Mouse (Mus musculus) thymus, postnatal 14 days (tissue): Measurements from ENCODE around the gene Pnp.
"Not testable (repeated sequence)": the region's sequence is repeated elsewhere in the genome, so short reads cannot be mapped to it uniquely, and the experiment has no call there.

ENCODE experiments used
- DNase-seq: peaks from one replicate; pipeline ENCODE4 v3.0.0; 2021

The Pnp gene

DNA sequence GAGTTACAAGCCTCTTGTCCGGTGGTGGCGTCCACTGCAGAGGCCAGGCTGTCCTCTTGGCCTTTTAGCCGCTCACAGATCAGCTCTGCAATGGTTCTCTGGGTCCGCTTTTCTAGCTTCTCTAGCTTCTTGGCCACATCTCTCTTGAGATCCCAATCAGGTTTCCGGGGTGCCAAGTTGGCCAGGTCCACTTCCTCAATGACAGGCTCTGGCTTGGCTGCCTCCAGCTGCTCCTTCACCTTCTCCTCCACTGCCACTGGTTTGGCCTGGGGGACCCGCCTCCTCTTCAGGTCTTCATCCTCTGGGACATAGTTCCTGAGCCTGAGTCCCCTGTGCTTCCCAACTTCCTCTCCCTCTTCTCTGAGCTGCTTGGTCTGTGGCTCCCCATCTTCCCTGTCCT is 47.6 kb downstream of the Pnp start:
- DNase-seq, result not testable (repeated sequence)

DNA sequence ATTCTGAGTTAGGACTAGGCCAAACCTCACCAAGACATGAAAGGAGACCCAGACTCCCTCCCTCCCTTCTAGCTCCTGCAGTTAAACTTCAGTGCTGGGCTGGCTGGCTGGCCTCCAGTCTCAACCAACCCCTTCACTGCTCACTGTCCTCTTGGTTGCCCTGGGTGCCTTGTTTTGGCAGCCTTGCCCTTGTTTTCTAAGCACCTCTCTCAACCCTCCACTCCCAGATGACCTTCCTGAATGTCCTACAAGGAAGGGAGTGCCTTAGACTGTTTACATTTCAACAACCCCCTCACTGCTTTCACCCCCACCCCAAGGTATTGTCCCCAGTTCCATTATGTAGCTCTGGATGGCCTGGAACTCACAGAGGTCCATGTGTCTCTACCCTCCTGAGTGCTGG is 48.7 kb downstream of the Pnp start:
- no peak for DNase-seq

DNA sequence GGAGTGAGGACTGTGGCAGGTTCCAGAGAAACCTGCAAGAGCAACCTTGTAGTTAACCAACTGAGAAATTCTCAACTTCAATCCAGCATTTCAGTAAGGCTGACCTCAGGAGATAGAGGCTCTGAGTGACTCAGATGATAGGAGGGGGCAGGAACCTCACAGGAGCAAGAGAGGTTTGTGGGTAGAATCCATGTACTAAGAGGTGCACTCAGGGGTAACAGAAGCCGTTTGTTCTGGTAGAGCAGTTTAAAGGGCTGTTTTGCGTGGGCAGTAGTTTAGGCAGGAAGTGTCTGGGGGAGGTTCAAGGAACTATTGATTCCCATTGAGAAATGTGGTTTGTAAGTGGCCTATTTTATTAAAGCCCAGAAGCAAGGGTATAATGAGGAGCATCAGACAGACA is 50.3 kb downstream of the Pnp start:
- peak; percentile 18 for DNase-seq

DNA sequence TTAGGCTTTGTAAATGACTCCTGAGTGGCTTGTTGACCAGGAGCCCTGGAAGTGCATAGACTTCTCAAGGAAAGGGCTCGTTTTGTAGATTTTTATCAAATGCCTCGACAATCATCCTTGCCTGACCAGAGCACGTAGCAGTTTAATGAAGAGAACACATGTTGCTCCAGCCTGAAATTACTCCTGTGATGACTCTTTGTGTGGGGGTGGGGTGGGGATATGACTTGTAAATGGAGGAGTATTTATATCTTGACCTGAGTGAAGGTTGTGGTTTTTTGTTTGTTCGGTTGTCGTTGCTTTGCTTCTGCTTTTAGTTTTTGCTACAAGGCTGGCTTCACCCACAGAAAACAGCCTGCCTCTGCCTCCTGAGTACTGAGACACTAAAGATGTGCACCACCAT is 51.0 kb downstream of the Pnp start:
- DNase-seq, result no peak

DNA sequence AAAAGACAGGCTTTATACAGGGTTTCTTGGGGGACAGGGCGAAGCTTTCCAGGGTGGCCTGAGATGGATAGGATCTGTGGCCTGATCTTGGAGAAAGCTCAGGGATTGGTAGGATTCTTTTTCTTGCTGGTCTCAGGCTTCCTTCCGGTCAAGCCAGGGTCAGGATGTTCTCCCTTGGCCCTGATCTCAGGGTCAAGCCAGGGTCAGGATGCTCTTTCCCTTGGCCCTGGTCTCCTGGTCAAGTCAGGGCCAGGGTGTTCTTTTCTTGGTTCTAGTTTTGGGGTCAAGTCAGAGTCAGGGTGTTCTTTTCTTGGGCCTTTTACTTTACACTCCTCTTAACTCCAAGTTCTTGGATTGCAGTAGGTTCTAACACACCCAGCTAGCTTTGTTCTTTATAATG is 56.8 kb downstream of the Pnp start:
- DNase-seq, result no peak

DNA sequence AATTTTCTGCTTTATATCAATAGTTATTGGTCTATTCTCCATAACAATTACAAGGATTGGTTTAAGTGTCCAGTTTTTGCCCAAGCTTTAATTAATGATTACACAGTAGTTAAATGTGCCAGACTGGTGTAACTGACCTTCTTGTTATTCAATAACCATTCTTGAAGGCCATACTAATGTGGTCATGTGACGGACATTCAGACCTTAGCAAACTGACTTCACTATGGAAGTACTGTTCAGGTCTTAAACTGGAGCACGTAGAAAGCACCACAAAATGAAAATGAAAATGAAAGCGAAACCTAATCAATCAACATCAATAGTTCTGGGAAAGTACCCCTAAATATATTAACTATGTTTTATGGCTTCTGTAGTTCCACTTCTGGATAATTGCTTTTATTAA is 60.2 kb downstream of the Pnp start:
- no peak for DNase-seq

DNA sequence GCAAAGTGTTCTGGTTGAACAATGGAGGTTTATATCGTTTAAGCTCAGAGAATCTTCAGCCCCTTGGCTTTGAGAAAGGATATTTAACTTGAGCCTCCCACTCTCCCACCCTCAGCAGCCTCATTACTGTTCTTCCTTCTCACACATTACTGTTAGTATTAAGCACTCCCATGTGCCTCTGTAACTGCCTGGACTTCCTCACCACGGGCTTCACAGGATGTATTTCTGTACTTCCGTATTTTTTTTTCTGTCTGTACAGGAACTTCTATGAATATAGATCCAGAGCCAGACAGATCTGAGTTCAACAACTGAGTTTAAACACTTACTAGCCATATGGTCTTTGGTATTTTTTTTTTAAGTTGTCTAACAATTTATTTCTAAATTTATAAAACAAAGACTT is 66.2 kb downstream of the Pnp start:
- DNase-seq, result no peak

DNA sequence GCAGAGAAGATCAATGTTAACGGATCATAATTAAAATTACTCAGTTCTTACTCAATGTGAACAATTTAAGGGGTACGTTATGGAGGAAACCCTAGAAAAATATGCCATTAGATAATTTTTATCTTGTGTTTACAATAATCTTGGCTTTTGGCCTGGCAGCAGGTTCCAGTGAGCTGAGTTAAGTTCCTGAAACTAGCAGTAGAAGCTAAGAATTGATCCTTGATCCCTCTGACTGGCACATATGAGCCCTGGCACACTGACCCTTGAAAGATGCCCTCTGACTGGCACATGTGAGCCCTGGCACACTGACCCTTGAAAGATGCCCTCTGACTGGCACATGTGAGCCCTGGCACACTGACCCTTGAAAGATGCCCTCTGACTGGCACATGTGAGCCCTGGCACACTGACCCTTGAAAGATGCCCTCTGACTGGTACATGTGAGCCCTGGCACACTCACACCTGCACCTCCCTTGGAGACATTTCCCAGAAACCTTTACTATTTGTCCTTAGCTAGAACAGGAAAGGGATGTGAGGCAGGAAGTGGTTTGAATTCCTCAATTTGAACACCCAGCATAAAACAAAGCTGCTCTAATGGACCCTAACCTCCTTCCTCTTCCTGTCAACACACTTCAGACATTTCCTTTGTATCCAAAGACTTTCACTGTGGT is 67.3 kb downstream of the Pnp start:
- DNase-seq, result no peak

DNA sequence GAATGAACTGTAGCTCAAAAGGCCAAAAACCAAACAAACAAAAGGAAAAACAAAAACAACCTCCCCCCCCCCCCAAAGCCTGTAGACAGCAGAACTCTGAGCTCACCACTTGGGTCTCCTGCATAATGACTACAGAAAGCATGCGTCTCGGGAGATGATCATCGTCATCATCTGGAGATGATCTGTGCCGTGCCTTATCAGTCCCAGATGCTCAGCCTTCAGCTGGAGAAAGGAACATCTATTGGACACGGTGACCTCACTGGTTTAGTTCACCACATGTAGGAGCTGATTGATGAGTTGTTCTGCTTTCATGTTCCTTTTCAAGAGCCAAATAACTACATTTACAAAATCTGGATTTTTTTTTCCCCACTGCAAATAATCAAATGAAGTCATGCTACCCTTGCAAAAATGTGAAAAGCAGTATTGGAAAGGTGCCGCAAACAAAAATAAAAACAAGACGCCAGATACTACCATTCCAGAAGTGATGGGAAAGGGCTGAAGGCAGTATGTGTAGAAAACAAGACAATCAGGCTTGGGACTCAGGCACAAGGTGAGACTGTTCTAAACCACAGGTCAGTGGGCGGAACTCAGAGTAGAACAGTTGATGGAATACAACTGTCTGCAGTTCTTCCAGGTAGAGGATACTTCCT is 76.4 kb downstream of the Pnp start, which contains the start of gene Rnase10:
Gene Rnase10 (plus strand): TSS at position 600 of the 650 bp plus-strand sequence.
- no peak for DNase-seq

DNA sequence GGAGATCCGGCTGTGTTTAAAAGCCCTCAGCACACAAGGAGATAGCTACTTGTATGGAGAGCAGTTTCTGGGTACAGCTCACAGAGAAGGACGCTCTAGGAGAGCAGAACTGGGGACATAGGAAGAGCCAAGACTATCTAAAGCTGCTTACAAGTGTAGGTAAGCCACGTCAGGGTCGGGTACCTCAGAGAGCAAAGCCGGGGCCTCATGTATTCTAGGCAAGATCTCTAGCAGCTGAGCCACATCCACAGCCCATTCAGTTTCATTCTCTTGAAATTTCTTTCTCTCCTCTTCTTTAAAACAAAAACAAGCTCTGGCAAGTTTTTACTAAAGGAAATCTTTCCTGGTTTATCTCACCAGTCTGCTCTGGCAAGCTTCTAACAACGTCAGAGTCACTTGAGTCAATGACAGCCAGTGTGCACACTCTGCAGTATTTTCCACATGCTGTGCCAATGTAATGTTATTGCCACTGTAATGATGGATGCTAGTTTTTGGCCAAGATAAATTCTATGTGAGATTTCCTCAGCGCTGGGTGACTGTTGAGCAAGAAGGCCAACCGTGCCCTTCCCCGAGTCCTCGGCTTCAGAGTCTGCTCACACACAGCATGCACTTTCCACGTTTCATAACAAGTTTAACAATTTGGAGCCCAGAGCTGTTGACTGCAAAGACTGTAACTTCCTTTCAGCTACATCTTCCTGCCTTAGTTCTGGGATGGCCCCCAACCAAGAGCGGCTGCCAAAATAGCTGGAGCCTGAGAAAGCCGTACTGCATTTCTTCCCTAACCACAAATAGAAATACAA is 77.2 kb downstream of the Pnp start:
- no peak for DNase-seq

DNA sequence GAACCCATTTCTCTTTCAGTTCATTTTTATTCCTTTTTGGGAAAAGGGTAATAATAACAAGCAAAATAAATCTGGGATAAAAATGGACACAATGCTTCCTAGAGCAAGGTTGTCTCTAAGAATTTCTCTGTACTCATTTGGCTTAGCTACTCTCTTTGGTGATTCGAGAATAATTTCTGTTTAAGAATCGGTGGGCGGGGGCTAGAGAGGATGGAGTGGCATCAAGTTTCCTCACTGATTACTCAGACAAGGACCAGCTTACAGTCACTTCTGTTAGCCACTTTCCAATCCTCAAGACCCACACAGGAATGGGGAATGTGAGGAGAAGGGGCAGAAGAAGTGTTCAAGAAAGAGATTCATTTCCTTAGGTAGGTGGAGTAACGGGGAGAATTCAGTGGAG is 77.9 kb downstream of the Pnp start:
- DNase-seq, result no peak

DNA sequence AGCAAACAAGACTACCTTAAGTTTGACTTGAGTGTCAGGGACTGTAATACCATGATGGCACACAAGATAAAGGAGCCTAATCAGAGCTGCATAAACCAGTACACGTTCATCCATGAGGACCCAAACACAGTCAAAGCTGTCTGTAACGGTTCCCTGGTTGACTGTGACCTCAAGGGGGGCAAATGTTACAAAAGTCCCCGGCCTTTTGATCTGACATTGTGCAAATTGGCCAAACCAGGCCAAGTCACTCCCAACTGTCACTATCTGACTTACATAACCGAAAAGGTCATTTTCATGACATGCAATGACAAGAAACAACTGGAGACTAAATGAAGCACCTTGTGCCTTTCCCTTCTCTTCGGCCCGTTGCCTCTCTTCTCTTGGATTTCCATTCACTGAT is 78.7 kb downstream of the Pnp start:
- DNase-seq, result no peak

DNA sequence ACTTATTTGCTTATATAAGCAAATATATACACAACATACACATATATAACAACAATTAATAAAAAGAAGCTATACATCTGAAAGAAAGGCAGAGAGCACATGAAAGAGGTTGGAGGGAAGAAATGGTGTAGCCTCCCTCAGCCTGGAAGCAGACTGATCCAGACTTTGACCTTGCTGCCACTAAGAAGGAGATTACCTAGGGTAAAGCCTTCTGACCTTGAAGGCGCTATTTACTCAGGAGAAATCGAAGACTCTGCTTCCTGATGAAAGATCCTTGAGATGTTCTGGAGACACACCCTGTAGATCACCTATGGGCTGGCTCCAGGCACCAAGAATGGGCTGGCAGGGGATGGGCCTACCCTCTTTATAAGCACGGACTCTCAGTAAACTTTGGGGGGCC is 83.8 kb downstream of the Pnp start:
- DNase-seq, result not testable (repeated sequence)
